Mouse (Mus musculus) liver, adult 2 months (tissue): ENCODE data around the gene Ripor1.

ENCODE experiments used
- CTCF ChIP-seq: fragments of 200-500 bp; IDR thresholded peaks from 2 replicates; pipeline ENCODE4 v1.5.1; 2011; ENCODE audit warnings: low read depth, low read length, control low read depth
- POLR2A ChIP-seq: fragments of 200-500 bp; IDR thresholded peaks from 2 replicates; pipeline ENCODE4 v1.6.1; 2011; ENCODE audit warnings: low read length, control low read depth; ENCODE audit not compliant: insufficient read depth; ENCODE audit errors: extremely low read depth

DNA sequence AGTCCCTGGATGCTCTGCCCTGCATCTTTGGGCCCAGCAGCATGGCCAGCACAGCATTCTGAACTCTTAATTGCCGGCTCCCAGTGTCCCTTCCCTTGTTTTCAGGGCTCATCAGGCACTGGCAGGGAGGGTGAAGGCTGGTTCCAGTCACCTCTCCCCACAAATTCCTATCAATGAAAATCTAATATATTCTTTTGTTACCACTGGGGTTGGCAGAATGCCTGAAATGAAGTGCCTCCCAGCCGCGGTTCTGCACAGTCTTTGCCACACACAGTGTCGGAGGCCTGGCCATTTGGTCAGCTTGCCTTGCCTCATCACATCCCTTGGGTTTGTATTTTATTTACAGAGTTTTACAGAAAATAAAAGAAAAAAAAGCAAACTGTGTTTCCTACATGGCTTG is 16.8 kb downstream of the Ripor1 start:
- no peak for TF ChIP-seq CTCF
- no peak for TF ChIP-seq POLR2A
